Mouse (Mus musculus) T-cell, adult 66 days (primary cell): ENCODE results near the gene Gars. TPM values are rescaled to one million over a fixed set of nuclear protein-coding genes. Genes with fewer than 3 reads are reported as not detected.

Experiments
- total RNA-seq, 2 experiments: library from RNA; stranded (reverse); gene quantifications; 3 replicates in 1 of 2; 4 replicates in 1 of 2; pipeline ENCODE4 v1.2.4; 2023

The Gars gene
- 10 to 100 TPM; 87.4 to 94.6 TPM for total RNA-seq

DNA sequence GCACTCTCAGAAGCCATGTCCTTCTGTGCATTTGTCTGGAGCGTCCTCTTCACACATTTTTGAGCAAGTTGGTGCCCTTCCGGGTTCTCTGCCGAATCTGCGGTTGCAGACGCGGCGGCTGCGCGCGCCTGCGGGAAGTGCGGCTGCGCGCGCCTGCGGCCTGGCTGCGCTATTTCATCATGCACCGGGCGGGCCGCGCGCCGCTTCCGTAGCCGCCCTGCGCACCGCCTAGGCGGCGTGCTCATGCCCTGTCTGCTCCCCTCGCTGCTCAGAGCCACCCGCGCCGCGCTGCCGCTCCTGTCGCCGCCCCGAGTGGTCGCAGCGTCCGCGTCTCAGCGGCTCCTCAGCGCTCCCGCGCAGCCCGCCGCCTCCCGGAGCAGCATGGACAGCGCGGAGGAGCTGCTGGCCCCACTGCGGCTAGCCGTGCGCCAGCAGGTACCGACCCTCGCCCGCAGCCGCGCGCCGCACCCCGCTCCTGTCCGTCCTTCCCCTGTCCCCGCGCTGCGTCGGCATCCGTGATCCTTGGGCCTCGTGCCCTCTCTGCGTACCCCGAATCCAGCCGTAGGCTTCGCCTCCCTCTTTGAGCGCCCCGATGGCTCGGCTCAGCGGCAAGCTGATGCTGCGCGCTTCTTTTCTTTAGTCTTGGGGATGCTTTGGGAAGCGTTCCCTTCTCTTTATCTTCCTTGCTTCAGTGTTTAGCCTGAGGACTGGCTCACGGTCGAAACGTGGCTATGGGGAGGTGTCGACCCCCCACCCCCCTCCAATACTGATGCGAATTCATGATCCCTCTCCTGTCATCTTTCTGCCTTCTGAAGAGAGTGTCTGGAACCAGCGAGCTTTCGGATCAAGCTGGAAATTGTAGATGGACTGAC, at the start of gene Gars:
Gars (plus strand) TSS at position 209 of the 872 bp plus-strand sequence.

DNA sequence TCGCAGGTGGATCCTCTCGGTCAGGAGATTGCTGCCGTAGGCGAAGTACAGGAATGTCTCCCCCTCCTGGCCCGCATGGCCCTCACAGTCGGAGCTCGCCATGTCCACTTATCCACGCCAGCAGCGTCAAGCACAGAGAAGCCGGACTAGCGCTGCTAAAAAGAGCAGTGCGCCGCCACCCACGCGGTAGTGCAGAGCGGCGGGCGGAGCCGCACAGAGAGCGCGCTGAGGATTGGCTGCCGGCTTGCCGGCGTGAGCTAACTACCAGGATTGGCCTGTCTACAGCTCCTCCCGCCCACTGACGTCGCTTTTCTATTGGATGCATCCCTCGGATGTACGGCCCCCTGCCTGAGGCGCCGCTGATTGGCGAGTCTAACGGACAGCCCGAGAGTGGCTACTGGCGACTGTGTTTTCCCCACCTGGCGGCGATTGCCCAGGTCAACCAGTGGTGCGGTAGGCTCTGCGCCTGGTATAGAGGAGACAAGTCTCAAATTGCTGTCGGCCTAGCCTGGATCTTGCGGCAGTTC, 45.0 kb upstream of the Gars start, which contains the start of gene Ggct:
Ggct (minus strand) TSS at position 217 of the 527 bp plus-strand sequence.

Other genes starting within 250 kb of the Gars start
- gene Znrf2, start 221.1 kb upstream of the Gars start, total RNA-seq, result 100 to 1,000 TPM; 113 to 119 TPM
- 10 to 100 TPM; 29.1 to 38.0 TPM for gene Nod1, start 65.4 kb upstream of the Gars start, total RNA-seq
- gene Ggct, start 45.1 kb upstream of the Gars start, total RNA-seq, result 10 to 100 TPM; 19.8 to 20.5 TPM
- not detected for gene Crhr2, start 95.0 kb downstream of the Gars start, total RNA-seq
- not detected for gene Inmt, start 137.0 kb downstream of the Gars start, total RNA-seq
- not detected for gene Mindy4, start 165.4 kb downstream of the Gars start, total RNA-seq